Mouse (Mus musculus) stomach, embryonic 16.5 days (tissue): ENCODE results near the gene Gm49405. TPM values are rescaled to one million over a fixed set of nuclear protein-coding genes. Genes with fewer than 3 reads are reported as not detected.
"Not testable (repeated sequence)": the region's sequence is repeated elsewhere in the genome, so short reads cannot be mapped to it uniquely, and the experiment has no call there.

Source experiments
- ATAC-seq: fragments of 200-750 bp; cut with Nextera tagmentation; 2 replicates; pipeline ENCODE4 v1.8.0; 2017; ENCODE audit warnings: moderate number of reproducible peaks, moderate TSS enrichment; ENCODE audit not compliant: insufficient read depth, low FRiP score
- H3K27ac ChIP-seq: fragments of 300-500 bp; sonication (generic); 2 replicates; pipeline ENCODE4 v1.5.1; 2014; ENCODE audit warnings: low read length
- H3K27me3 ChIP-seq: fragments of 300-500 bp; sonication (generic); 2 replicates; pipeline ENCODE4 v1.6.1; 2014; ENCODE audit warnings: low read length, control low read depth, mixed read lengths; ENCODE audit not compliant: control insufficient read depth, insufficient read depth
- H3K36me3 ChIP-seq: fragments of 300-500 bp; sonication (generic); 2 replicates; pipeline ENCODE4 v1.6.1; 2014; ENCODE audit warnings: low read length; ENCODE audit not compliant: control insufficient read depth, insufficient read depth
- H3K4me1 ChIP-seq: fragments of 300-500 bp; sonication (generic); 2 replicates; pipeline ENCODE4 v1.6.1; 2014; ENCODE audit warnings: low read length, control low read depth, mixed read lengths; ENCODE audit not compliant: control insufficient read depth, insufficient read depth
- H3K4me2 ChIP-seq: fragments of 300-500 bp; sonication (generic); 2 replicates; pipeline ENCODE4 v1.6.1; 2014; ENCODE audit warnings: low read depth, low read length, mixed read lengths
- H3K4me3 ChIP-seq: fragments of 300-500 bp; sonication (generic); replicated peaks from 2 replicates; pipeline ENCODE4 v1.5.1; 2014; ENCODE audit warnings: mild to moderate bottlenecking, low read length
- H3K9ac ChIP-seq: fragments of 300-500 bp; sonication (generic); 2 replicates; pipeline ENCODE4 v1.6.1; 2014; ENCODE audit warnings: low read length
- H3K9me3 ChIP-seq: fragments of 300-500 bp; sonication (generic); replicated peaks from 2 replicates; pipeline ENCODE4 v1.6.1; 2016; ENCODE audit warnings: low read length, control low read depth; ENCODE audit not compliant: control insufficient read depth
- WGBS: fragments of 180-500 bp; shearing (Covaris S2); extraction: QIAGEN DNeasy Blood & Tissue Kit; methylation state at CpG from one replicate; pipeline ENCODE4 v1.1.7; 2014; 5-methylcytosine and 5-hydroxymethylcytosine counted together
- polyA plus RNA-seq: library from polyadenylated mRNA; unstranded; fragments of >200 nt; fragmentation: Nextera tagmentation; extraction: Ambion mirVana; gene quantifications from 2 replicates; pipeline ENCODE4 v1.2.1, GENCODE M21; 2015

Gm49405 gene
- polyA plus RNA-seq, 1 experiment from 2014 or later, result 2.8 TPM

- no peaks in the 10 kb centered on the region; the same call in 1 of the 2 replicates for H3K36me3 ChIP-seq
- WGBS, result 54% methylated on average over 12 of the region's 12 CpGs
- H3K4me3 ChIP-seq, result peak overlapping the region; percentile 30
- ATAC-seq, result peak; percentile 61; the same call in 1 of the 2 replicates
- peaks cover 12% of the 10 kb centered on the region for H3K4me1 ChIP-seq
- H3K9ac ChIP-seq, result peak overlapping the region; percentile 52
- H3K27ac ChIP-seq, result peak overlapping the region; percentile 23; the same call in 1 of the 2 replicates
- H3K27me3 ChIP-seq, result no peaks in the 10 kb centered on the region
- H3K9me3 ChIP-seq, result no peaks in the 10 kb centered on the region
- peak overlapping the region; percentile 49 for H3K4me2 ChIP-seq
These were observed 36.1 kb downstream of the Gm49405 start for GRCm38 (mm10) chr19:4036327-4037045.

GRCm38 (mm10) chr19:4037154-4037787, 36.8 kb downstream of the Gm49405 start:
- H3K36me3 ChIP-seq, H3K27me3 ChIP-seq, H3K9me3 ChIP-seq, ATAC-seq: not testable (repeated sequence)
- 21% methylated on average over 7 of the region's 8 CpGs for WGBS
- Histone ChIP-seq H3K9ac (peak overlapping the region; percentile 94), H3K4me1 (peaks cover 12% of the 10 kb centered on the region), H3K27ac (peak overlapping the region; percentile 90), H3K4me3 (peak overlapping the region; percentile 89), H3K4me2 (peak overlapping the region; percentile 90)

GRCm38 (mm10) chr19:4037788-4038232, 37.4 kb downstream of the Gm49405 start, which contains the start of gene Gstp1:
Gene Gstp1, minus strand, starts transcription at chr19:4037985.
- Histone ChIP-seq H3K4me1 (peaks cover 12% of the 10 kb centered on the region), H3K9me3 (no peaks in the 10 kb centered on the region), H3K36me3 (no peaks in the 10 kb centered on the region; the same call in 1 of the 2 replicates), H3K27ac (peak within 1 kb of the TSS; percentile 90), H3K9ac (peak within 1 kb of the TSS; percentile 94), H3K27me3 (no peaks in the 10 kb centered on the region), H3K4me3 (peak within 1 kb of the TSS; percentile 89), H3K4me2 (peak within 1 kb of the TSS; percentile 90)
- peak; percentile 87 for ATAC-seq
- 0% methylated on average over 26 of the region's 26 CpGs for WGBS

DNA sequence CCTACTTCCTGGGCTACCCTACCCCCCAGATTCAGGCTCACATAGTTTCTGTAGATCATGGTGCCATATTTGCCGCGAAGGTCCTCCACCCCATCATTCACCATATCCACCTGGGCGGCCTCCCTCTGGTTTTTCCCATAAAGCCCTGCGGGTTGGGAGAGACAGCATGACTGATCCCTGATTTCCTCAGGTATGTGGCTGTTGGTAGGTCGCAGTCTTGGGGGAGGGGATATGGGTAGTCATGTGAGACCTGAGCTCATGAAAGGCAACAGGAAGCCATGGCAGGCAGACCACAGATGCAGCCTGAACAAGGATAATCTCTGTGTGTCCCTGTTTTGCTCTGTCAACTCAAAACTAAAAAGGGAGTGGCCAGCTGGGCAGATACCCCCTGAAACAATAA, 40.5 kb downstream of the Gm49405 start:
- not testable (repeated sequence) for H3K4me3 ChIP-seq, H3K9me3 ChIP-seq, H3K9ac ChIP-seq, ATAC-seq, H3K36me3 ChIP-seq, H3K27ac ChIP-seq, H3K4me2 ChIP-seq, H3K27me3 ChIP-seq
- WGBS, result 83% methylated on average over 5 of the region's 5 CpGs
- H3K4me1 ChIP-seq, result peaks cover 11% of the 10 kb centered on the region

DNA sequence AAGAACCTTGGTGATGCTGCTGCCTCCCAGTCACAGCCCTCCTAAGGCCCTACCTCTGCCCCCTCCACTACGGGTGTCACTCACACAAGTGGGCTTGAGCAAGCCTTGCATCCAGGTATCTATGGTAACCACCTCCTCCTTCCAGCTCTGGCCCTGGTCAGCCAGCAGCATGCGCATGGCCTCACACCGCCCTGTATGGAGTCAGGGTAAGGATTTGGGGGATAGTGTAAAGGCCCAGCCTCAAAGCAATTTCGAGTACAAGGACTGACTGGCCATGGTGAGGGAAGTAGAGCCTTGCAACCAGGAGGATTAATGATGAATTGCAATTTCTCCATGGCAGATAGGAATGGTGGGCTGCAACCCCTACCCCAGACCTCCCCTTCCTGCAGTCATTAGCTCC, 41.1 kb downstream of the Gm49405 start:
- H3K4me1 ChIP-seq, H3K36me3 ChIP-seq, H3K4me3 ChIP-seq, H3K4me2 ChIP-seq, ATAC-seq, H3K27me3 ChIP-seq, H3K27ac ChIP-seq, H3K9me3 ChIP-seq: not testable (repeated sequence)
- 89% methylated on average over 3 of the region's 4 CpGs for WGBS
- 0 out of 2 replicates have a peak overlapping the region, but pooled peaks have one; percentile 1 for H3K9ac ChIP-seq

DNA sequence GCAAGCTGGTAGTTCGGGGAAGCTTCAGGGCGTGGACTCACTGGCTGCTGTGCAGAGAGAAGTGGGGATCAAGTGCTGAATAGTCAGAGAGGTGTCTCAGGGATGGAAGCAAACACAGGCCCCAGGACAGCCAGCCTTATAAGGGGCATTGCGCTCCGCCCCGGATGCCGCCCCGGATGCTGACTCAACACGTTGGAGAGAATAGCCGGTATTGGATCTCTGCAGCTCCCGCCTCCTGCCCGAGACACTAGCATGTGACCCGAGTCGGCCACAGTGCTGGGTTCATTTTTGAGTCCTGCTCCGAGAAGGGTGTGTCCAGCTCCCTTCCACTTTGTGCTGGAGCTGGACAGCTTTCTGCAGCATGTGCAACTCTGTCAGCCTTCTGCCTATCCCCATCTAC, 41.7 kb downstream of the Gm49405 start:
- no peak overlapping the region; the same call in 1 of the 2 replicates for H3K27ac ChIP-seq
- no peak overlapping the region for H3K4me2 ChIP-seq
- H3K27me3 ChIP-seq, result no peaks in the 10 kb centered on the region
- ATAC-seq, result no peak
- no peaks in the 10 kb centered on the region for H3K36me3 ChIP-seq
- no peaks in the 10 kb centered on the region for H3K9me3 ChIP-seq
- 0 out of 2 replicates have a peak overlapping the region, but pooled peaks have one; percentile 1 for H3K9ac ChIP-seq
- peaks cover 3% of the 10 kb centered on the region; the same call in 1 of the 2 replicates for H3K4me1 ChIP-seq
- 51% methylated on average over 14 of the region's 14 CpGs for whole genome bisulfite sequencing
- H3K4me3 ChIP-seq, result no peak overlapping the region

GRCm38 (mm10) chr19:4044109-4044508, 43.7 kb downstream of the Gm49405 start:
- not testable (repeated sequence) for ATAC-seq, H3K4me3 ChIP-seq, H3K27ac ChIP-seq, H3K4me1 ChIP-seq, H3K9ac ChIP-seq, H3K27me3 ChIP-seq, H3K36me3 ChIP-seq, H3K9me3 ChIP-seq, H3K4me2 ChIP-seq
- WGBS, result 77% methylated on average over 5 of the region's 5 CpGs

- H3K27ac ChIP-seq, result peak within 1 kb of the TSS; percentile 92
- no peak within 1 kb of the TSS for H3K9ac ChIP-seq
- peak within 1 kb of the TSS; percentile 41; the same call in 1 of the 2 replicates for H3K4me2 ChIP-seq
- no peaks in the 10 kb centered on the region for H3K36me3 ChIP-seq
- no peak within 1 kb of the TSS for H3K4me3 ChIP-seq
- WGBS, result 19% methylated on average over 16 of the region's 16 CpGs
- no peaks in the 10 kb centered on the region for H3K27me3 ChIP-seq
- no peaks in the 10 kb centered on the region for H3K9me3 ChIP-seq
- ATAC-seq, result peak; percentile 89; the same call in 1 of the 2 replicates
- H3K4me1 ChIP-seq, result no peaks in the 10 kb centered on the region
These were observed 45.8 kb downstream of the Gm49405 start, which contains the start of gene Gstp2 for GRCm38 (mm10) chr19:4045966-4046865. Gene Gstp2, minus strand, starts transcription at chr19:4046023.
